Mouse (Mus musculus) hindbrain, embryonic 10.5 days (tissue): ENCODE measurements around the gene C3ar1. TPM values are rescaled to one million over a fixed set of nuclear protein-coding genes. Genes with fewer than 3 reads are reported as not detected.

Experiments used
- DNase-seq: peaks from one replicate; pipeline ENCODE4 v3.0.0-alpha.2; 2017; ENCODE audit warnings: low spot score
- H3K27ac ChIP-seq: fragments of 300-500 bp; sonication (generic); 2 replicates; pipeline ENCODE4 v1.5.1; 2016; ENCODE audit warnings: mild to moderate bottlenecking, moderate library complexity
- H3K27me3 ChIP-seq: fragments of 300-500 bp; sonication (generic); 2 replicates; pipeline ENCODE4 v1.6.1; 2016; ENCODE audit warnings: mild to moderate bottlenecking; ENCODE audit not compliant: poor library complexity, insufficient read depth, severe bottlenecking
- H3K36me3 ChIP-seq: fragments of 300-500 bp; sonication (generic); 2 replicates; pipeline ENCODE4 v1.6.1; 2016; ENCODE audit warnings: mild to moderate bottlenecking, moderate library complexity
- H3K4me1 ChIP-seq: fragments of 300-500 bp; sonication (generic); replicated peaks from 2 replicates; pipeline ENCODE4 v1.6.1; 2016; ENCODE audit warnings: mild to moderate bottlenecking
- H3K4me3 ChIP-seq: fragments of 300-500 bp; sonication (generic); 2 replicates; pipeline ENCODE4 v1.5.1; 2016; ENCODE audit warnings: mild to moderate bottlenecking, moderate library complexity
- H3K9me3 ChIP-seq: fragments of 300-500 bp; sonication (generic); 2 replicates; pipeline ENCODE4 v1.6.1; 2016; ENCODE audit warnings: mild to moderate bottlenecking, moderate library complexity
- WGBS: fragments of 180-500 bp; shearing (Covaris S2); methylation state at CpG from one replicate; pipeline ENCODE4 v1.1.7; 2016; 5-methylcytosine and 5-hydroxymethylcytosine counted together
- polyA plus RNA-seq: library from polyadenylated mRNA; unstranded; fragments of >200 nt; fragmentation: Nextera tagmentation; extraction: Ambion mirVana; gene quantifications from 2 replicates; pipeline ENCODE4 v1.2.1, GENCODE M21; 2016

C3ar1 gene
- polyA plus RNA-seq, 1 experiment from 2014 or later: 2.2 TPM

DNA sequence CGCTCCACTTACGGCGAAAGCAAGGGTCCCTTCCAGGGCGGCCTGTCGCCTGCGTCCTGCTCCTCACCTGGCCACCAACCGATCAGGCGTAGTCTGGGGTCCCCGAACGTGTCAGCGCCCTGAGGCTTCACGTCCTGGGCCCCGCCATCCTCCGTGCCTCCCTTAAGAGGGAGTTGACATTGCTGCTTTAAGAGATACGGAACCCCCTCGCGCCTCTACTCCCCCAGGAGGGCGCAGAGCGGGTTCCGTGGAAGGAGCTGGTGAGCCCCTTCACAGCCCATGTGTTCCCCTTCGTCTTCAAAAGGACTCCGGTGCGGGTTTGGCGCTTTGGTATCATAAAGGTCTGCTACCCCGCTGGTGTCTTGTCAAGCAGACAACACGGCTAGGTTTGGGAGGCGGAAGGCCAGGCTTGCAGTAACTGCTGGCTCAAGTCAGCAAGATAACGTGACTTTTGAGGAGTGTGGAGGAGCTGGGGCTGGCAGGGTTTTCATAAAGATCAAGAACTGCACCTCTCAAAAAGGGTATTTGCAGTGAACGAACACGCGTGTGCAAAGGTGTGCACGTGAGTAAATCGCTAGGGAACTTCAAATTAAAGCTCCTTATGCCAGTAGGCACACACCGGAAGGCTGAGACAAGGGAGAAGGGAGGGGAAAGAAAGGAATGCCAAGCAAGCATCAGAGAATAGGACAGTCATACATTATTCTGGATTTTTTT is 54.0 kb downstream of the C3ar1 start:
- peak overlapping the region; percentile 65 for H3K4me3 ChIP-seq
- WGBS: 3% methylated on average over 34 of the region's 34 CpGs
- peaks cover 42% of the 10 kb centered on the region for H3K27me3 ChIP-seq
- peak; percentile 73 for DNase-seq
- H3K36me3 ChIP-seq: no peaks in the 10 kb centered on the region
- H3K4me1 ChIP-seq: peaks cover 15% of the 10 kb centered on the region
- peak overlapping the region; percentile 85 for H3K27ac ChIP-seq
- no peaks in the 10 kb centered on the region for H3K9me3 ChIP-seq

DNA sequence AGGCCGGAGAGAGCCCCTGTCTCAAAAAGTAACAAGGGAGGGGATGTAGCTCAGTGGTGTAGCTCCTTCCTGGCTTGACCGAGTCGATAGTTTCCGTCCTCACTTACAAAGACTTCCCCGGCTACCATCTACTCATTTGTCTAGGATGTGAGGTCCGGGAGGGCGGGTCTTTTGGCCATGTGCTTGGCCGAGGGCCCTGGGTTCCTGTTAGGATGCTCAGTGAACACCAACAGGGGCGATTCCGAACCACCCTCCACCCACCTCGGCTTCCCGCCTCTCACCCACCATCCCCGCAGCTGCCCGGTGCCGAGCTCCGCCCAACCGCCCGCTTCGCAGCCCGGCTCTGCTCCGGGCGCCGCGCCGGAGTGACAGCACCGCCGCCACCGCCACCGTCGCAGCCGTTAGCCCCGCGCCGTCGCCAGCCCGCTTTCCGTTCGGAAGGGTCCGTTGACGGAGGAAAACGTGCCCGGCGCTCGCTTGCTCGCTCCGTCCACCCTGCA is 54.6 kb downstream of the C3ar1 start, which contains the start of gene Slc2a3:
Gene Slc2a3 (minus strand): TSS at position 340 of the 500 bp plus-strand sequence.
- Histone ChIP-seq H3K4me3 (peak within 1 kb of the TSS; percentile 65), H3K27me3 (peaks cover 42% of the 10 kb centered on the region), H3K9me3 (no peaks in the 10 kb centered on the region), H3K36me3 (no peaks in the 10 kb centered on the region), H3K4me1 (peaks cover 15% of the 10 kb centered on the region), H3K27ac (peak within 1 kb of the TSS; percentile 85)
- DNase-seq: no peak
- 1% methylated on average over 46 of the region's 46 CpGs for WGBS

DNA sequence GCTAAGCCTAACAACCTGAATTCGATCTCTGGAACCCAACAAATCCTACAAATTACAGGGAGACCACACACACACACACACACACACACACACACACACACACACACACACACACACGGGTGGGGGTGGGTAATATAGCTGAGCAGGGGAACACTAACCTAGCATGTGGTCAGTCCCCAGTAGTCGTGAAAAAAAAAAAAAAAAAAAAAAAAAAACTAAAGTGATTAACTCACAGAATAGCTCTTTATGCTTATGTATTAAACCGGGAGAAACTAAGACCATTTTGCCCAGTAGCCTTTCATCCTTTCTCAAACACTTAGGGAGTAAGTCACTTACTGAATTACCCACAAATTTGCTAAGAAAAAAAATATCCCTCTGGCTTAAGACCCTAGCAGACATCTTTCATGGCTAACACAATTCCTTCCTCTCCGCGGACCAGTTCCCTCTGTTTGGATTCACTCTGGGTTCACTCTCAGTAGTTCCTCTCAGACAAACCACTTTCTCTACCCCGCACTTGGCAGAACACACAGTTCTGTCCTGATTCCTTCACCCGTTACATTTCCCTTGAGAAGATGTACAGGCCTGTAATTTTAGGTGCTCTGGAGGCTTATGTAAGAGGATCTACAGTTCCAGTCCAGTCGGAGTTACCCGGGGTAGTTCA is 55.2 kb downstream of the C3ar1 start:
- DNase-seq: no peak
- peak overlapping the region; percentile 85 for H3K27ac ChIP-seq
- H3K4me3 ChIP-seq: peak overlapping the region; percentile 65
- peaks cover 42% of the 10 kb centered on the region for H3K27me3 ChIP-seq
- WGBS: 44% methylated on average over 10 of the region's 10 CpGs
- no peaks in the 10 kb centered on the region for H3K36me3 ChIP-seq
- H3K4me1 ChIP-seq: peaks cover 15% of the 10 kb centered on the region
- H3K9me3 ChIP-seq: no peaks in the 10 kb centered on the region

Other genes starting within 250 kb of the C3ar1 start
- gene Gdf3, start 246.1 kb downstream of the C3ar1 start, polyA plus RNA-seq: 0.24 TPM in 1 of 2 replicates, not detected in the other
- gene Dppa3, start 229.8 kb downstream of the C3ar1 start, polyA plus RNA-seq: not detected in 2 replicates
- 0.12 and 0.24 TPM in 2 replicates for gene Nanog, start 148.7 kb downstream of the C3ar1 start, polyA plus RNA-seq
- gene Slc2a3, start 54.5 kb downstream of the C3ar1 start, polyA plus RNA-seq: 38.5 and 57.1 TPM in 2 replicates
- 2.5 and 3.6 TPM in 2 replicates for gene Foxj2, start 36.2 kb downstream of the C3ar1 start, polyA plus RNA-seq
- gene Necap1, start 18.3 kb upstream of the C3ar1 start, polyA plus RNA-seq: 60.9 and 61.0 TPM in 2 replicates
- 0.60 and 1.8 TPM in 2 replicates for gene Clec4a1, start 65.7 kb upstream of the C3ar1 start, polyA plus RNA-seq
- 0.44 and 0.55 TPM in 2 replicates for gene Clec4a3, start 96.4 kb upstream of the C3ar1 start, polyA plus RNA-seq
- not detected in 2 replicates for gene Clec4a4, start 134.2 kb upstream of the C3ar1 start, polyA plus RNA-seq
- not detected in 2 replicates for gene Clec4b1, start 193.8 kb upstream of the C3ar1 start, polyA plus RNA-seq